Mouse (Mus musculus): ENCODE data around the gene Ppdpf. TPM values are rescaled to one million over a fixed set of nuclear protein-coding genes. Genes with fewer than 3 reads are reported as not detected.

The Ppdpf gene
- 150 TPM for polyA plus RNA-seq (2014; fragmentation: Illumina TruSeq; extraction: RNeasy Lipid Tissue Mini Kit (QIAGEN cat#74804); ENCODE audit: insufficient read depth, low read depth, low replicate concordance)

DNA sequence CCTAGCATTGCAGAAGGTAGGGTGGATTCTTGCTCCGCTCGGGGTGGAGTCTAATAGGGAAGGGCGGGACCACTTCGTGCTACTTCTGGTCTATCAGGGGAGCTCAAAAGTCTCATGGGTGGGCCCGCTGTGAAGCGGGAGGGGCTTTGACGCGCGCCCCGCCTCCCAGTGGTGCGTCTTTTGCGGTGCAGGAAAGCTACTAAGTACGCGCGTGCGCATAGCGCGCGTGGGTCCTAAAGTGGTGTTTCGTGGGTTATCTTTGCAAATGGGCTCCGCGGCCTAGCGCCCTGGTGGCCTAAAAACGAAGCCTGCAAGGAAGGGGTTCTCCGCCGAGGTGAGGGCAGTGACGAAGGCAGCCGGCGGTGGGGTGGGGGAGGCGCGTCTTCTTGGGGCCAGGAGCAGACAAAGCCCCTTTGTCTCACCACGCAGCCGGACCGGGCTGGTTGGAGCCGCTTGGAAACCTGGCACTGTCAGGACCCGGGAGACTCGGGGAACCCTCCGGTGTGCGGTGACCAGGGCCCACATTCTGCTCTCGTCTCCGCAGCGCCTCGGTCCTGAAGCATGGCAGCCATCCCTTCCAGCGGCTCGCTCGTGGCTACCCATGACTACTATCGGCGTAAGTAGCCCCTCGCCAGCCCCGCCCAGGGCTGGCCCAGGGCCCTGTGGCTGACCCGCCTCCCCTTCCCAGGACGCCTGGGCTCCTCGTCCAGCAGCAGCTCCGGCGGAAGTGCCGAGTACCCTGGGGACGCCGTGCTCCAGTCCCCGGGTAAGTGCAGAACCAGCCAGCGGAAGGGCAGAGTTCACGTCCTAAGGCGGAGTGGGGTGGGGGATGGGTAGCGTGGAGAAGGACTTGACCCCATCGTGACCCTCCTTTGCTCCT lies at the start of gene Ppdpf:
Ppdpf (plus strand) TSS at position 127 of the 880 bp plus-strand sequence.

DNA sequence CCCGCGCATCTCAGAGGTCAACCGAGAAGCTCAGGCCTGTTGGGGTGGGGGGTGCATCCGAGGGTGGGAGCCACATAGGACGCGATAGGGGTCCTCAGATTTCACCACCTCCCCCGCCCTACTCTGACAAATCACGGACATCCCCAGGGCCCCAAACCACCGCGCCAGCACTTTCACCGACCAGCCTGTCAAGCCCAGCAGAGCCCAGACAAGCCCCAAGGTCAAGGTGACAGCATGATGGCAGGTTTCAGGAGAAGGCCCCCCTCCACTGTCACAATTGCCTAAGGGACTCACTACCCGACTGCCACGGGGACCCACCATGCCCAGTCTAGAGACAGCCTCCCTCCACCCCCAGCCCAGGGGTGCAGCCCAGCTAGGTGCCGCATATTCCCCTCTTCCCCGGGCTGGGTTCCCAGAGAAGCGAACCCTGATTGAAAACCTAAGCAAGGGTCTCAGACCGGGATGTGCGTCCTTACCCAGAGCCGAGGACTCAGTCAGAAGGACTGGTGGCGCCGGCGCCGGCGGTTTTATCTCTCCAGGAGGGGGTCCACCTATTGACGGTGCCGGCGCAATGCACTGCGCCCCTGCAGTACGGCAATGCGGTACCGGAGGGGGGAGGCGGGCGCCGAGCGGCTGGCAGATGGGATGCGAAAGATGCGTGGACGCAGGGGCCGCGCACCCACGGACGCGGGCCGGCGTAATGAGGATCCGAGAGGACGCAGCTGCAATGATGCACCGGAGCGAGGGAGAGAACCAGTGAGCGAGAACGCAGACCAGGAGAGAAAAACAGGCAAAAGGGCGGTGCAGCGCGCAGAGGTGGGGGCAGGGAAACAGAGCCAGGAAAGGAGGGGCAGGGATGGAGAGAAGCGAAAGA lies 30.6 kb upstream of the Ppdpf start, which contains the start of gene Eef1a2:
Eef1a2 (minus strand) TSS at position 767 of the 874 bp plus-strand sequence.

DNA sequence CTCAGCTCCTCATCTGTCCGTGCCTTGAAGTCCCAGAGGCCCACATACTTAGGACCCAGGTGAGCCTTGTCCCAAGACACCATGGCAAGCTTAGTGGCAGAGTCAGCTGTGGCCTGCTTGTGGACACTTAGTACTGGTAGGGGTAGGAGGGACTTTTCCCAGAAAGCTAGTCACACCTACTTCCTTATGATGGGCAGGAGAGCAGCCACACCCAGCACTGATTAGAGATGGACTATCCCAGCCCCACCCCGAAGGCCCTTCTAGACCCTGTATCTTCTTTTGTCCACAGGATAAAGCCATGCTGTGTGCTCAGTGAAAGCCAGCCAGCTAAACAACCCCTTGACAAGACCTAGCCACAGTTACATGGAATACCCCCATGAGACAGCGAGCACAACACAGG lies 15.4 kb downstream of the Ppdpf start, which contains the start of gene Ptk6:
Ptk6 (minus strand) TSS at position 368 of the 400 bp plus-strand sequence.

DNA sequence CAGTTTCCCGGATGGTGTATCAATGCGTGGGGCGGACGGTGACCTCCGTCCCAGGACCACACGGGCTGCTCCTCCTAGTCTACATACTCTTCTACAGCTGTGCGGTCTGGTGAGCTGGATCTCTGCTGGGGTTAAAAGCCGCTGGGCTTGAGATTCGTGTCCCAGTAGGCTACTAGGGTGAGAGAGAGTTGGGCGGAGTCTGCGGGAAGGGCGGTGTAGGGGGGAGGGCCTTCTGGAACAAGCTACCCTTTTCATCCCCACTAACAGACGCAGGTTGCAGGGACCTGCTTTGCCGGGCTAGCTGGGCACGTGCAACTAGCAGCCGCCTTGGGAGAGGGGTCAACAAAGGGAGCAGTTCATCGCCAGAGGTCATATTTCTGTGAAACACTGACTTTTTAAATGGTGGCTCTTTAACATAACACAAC lies 26.0 kb downstream of the Ppdpf start, which contains the start of gene Srms:
Srms (minus strand) TSS at position 165 of the 425 bp plus-strand sequence.

DNA sequence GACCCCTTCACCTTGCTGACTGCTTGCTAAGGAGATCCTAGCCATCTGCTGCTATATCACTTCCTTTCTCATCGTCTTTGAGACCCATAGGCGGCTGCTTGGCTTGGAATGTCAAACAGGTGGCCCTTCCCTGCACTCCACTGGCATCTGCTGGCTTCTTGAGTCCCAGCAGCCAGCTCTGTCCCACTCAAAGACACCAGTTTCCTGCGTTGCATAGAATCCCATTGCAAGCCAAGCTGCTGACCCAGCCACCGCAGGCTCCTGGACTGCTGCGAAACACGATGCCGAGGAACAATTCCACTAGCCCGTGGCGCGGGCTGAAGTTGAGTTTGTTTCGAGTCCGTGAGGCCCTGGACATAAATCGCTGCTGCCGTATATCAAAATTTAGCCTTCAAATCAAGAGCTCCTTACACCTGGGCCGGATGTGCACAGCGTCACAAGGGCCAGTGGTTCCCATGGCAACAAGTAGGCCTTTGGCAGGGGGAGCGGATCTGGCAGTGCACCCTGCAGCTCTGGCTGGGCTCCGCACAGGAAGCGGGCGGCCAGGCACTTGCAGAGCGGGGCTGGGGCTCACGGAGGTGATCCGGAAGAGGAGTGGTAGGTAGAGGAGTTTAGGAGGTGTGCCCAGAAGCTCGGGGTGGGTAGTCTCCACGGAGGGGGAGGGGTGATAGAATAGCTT lies 32.6 kb downstream of the Ppdpf start, which contains the start of gene Fndc11:
Fndc11 (plus strand) TSS at position 476 of the 679 bp plus-strand sequence.

Other genes with a start within 250 kb of the Ppdpf start
- 70.8 TPM for gene Nkain4, start 232.5 kb upstream of the Ppdpf start, polyA plus RNA-seq (2014; fragmentation: Illumina TruSeq; extraction: RNeasy Lipid Tissue Mini Kit (QIAGEN cat#74804); ENCODE audit: insufficient read depth, low read depth, low replicate concordance)
- 21.3 TPM for gene Arfgap1, start 220.0 kb upstream of the Ppdpf start, polyA plus RNA-seq (2014; fragmentation: Illumina TruSeq; extraction: RNeasy Lipid Tissue Mini Kit (QIAGEN cat#74804); ENCODE audit: insufficient read depth, low read depth, low replicate concordance)
- 1.0 TPM for gene Col20a1, start 200.7 kb upstream of the Ppdpf start, polyA plus RNA-seq (2014; fragmentation: Illumina TruSeq; extraction: RNeasy Lipid Tissue Mini Kit (QIAGEN cat#74804); ENCODE audit: insufficient read depth, low read depth, low replicate concordance)
- not detected for gene Chrna4, start 143.7 kb upstream of the Ppdpf start, polyA plus RNA-seq (2014; fragmentation: Illumina TruSeq; extraction: RNeasy Lipid Tissue Mini Kit (QIAGEN cat#74804); ENCODE audit: insufficient read depth, low read depth, low replicate concordance)
- gene Kcnq2, start 51.9 kb upstream of the Ppdpf start, polyA plus RNA-seq (2014; fragmentation: Illumina TruSeq; extraction: RNeasy Lipid Tissue Mini Kit (QIAGEN cat#74804); ENCODE audit: insufficient read depth, low read depth, low replicate concordance), result not detected
- 7.4 TPM for gene Eef1a2, start 30.2 kb upstream of the Ppdpf start, polyA plus RNA-seq (2014; fragmentation: Illumina TruSeq; extraction: RNeasy Lipid Tissue Mini Kit (QIAGEN cat#74804); ENCODE audit: insufficient read depth, low read depth, low replicate concordance)
- 0.21 TPM for gene Ptk6, start 15.5 kb downstream of the Ppdpf start, polyA plus RNA-seq (2014; fragmentation: Illumina TruSeq; extraction: RNeasy Lipid Tissue Mini Kit (QIAGEN cat#74804); ENCODE audit: insufficient read depth, low read depth, low replicate concordance)
- 2.4 TPM for gene Srms, start 25.9 kb downstream of the Ppdpf start, polyA plus RNA-seq (2014; fragmentation: Illumina TruSeq; extraction: RNeasy Lipid Tissue Mini Kit (QIAGEN cat#74804); ENCODE audit: insufficient read depth, low read depth, low replicate concordance)
- 0.86 TPM for gene Fndc11, start 32.8 kb downstream of the Ppdpf start, polyA plus RNA-seq (2014; fragmentation: Illumina TruSeq; extraction: RNeasy Lipid Tissue Mini Kit (QIAGEN cat#74804); ENCODE audit: insufficient read depth, low read depth, low replicate concordance)
- gene Helz2, start 54.8 kb downstream of the Ppdpf start, polyA plus RNA-seq (2014; fragmentation: Illumina TruSeq; extraction: RNeasy Lipid Tissue Mini Kit (QIAGEN cat#74804); ENCODE audit: insufficient read depth, low read depth, low replicate concordance), result 9.0 TPM
- gene Gmeb2, start 100.8 kb downstream of the Ppdpf start, polyA plus RNA-seq (2014; fragmentation: Illumina TruSeq; extraction: RNeasy Lipid Tissue Mini Kit (QIAGEN cat#74804); ENCODE audit: insufficient read depth, low read depth, low replicate concordance), result 7.6 TPM
- 0.21 TPM for gene Stmn3, start 127.3 kb downstream of the Ppdpf start, polyA plus RNA-seq (2014; fragmentation: Illumina TruSeq; extraction: RNeasy Lipid Tissue Mini Kit (QIAGEN cat#74804); ENCODE audit: insufficient read depth, low read depth, low replicate concordance)
- 9.1 TPM for gene Rtel1, start 132.5 kb downstream of the Ppdpf start, polyA plus RNA-seq (2014; fragmentation: Illumina TruSeq; extraction: RNeasy Lipid Tissue Mini Kit (QIAGEN cat#74804); ENCODE audit: insufficient read depth, low read depth, low replicate concordance)
- gene Zgpat, start 177.7 kb downstream of the Ppdpf start, polyA plus RNA-seq (2014; fragmentation: Illumina TruSeq; extraction: RNeasy Lipid Tissue Mini Kit (QIAGEN cat#74804); ENCODE audit: insufficient read depth, low read depth, low replicate concordance), result 16.6 TPM
- 50.5 TPM for gene Arfrp1, start 178.2 kb downstream of the Ppdpf start, polyA plus RNA-seq (2014; fragmentation: Illumina TruSeq; extraction: RNeasy Lipid Tissue Mini Kit (QIAGEN cat#74804); ENCODE audit: insufficient read depth, low read depth, low replicate concordance)
- 18.4 TPM for gene Lime1, start 192.8 kb downstream of the Ppdpf start, polyA plus RNA-seq (2014; fragmentation: Illumina TruSeq; extraction: RNeasy Lipid Tissue Mini Kit (QIAGEN cat#74804); ENCODE audit: insufficient read depth, low read depth, low replicate concordance)

Data from lung, adult 10 weeks (tissue).